Mouse (Mus musculus) ES-Bruce4 (cell line): ENCODE measurements around the gene Ccdc24.

Experiments used
- CTCF ChIP-seq: IDR thresholded peaks from one replicate; pipeline ENCODE4 v1.8.1; 2011; ENCODE audit warnings: low read depth, low read length
- EP300 ChIP-seq: IDR thresholded peaks from 2 replicates; pipeline ENCODE4 v1.6.1; 2011; ENCODE audit warnings: low read depth, low read length; ENCODE audit not compliant: insufficient read depth
- POLR2A ChIP-seq: IDR thresholded peaks from one replicate; pipeline ENCODE4 v1.8.1; 2011; ENCODE audit warnings: low read length; ENCODE audit not compliant: insufficient read depth

- TF ChIP-seq CTCF: no peak
- TF ChIP-seq POLR2A: no peak
- TF ChIP-seq EP300: no peak
Observed at GRCm38 (mm10) chr4:117898111-117898510, 25.8 kb upstream of the Ccdc24 start.
